Mouse (Mus musculus) liver, embryonic 14.5 days (tissue): ENCODE results near the gene Prr14. TPM values are rescaled to one million over a fixed set of nuclear protein-coding genes. Genes with fewer than 3 reads are reported as not detected.

Source experiments
- ATAC-seq: fragments of 200-750 bp; cut with Nextera tagmentation; 2 replicates; pipeline ENCODE4 v1.8.0; 2017; ENCODE audit warnings: moderate number of reproducible peaks, mild to moderate bottlenecking, moderate library complexity; ENCODE audit not compliant: insufficient read depth
- DNase-seq, 3 experiments: peaks; one replicate each; pipeline ENCODE4 v3.0.0-alpha.2; 2012 to 2013; ENCODE audit warnings: low read depth in 3 of 3, low spot score in 3 of 3
- H3K27ac ChIP-seq: fragments of 300-500 bp; sonication (generic); 2 replicates; pipeline ENCODE4 v1.5.1; 2014; ENCODE audit warnings: moderate library complexity, mild to moderate bottlenecking, control low read depth, inconsistent platforms
- H3K27me3 ChIP-seq: fragments of 300-500 bp; sonication (generic); 2 replicates; pipeline ENCODE4 v1.6.1; 2014; ENCODE audit warnings: mild to moderate bottlenecking, low read length, moderate library complexity; ENCODE audit not compliant: control insufficient read depth, insufficient read depth
- H3K36me3 ChIP-seq: fragments of 300-500 bp; sonication (generic); replicated peaks from 2 replicates; pipeline ENCODE4 v1.6.1; 2014; ENCODE audit warnings: low read depth; ENCODE audit not compliant: control insufficient read depth, insufficient read depth
- H3K4me1 ChIP-seq, 2 experiments: fragments of 200-500 bp in 1 of 2; fragments of 300-500 bp in 1 of 2; sonication (generic) in 1 of 2; replicated peaks; 2 replicates each; pipeline ENCODE4 v1.6.1; 2012 to 2014; ENCODE audit warnings: antibody characterized with exemption in 1 of 2, inconsistent platforms in 1 of 2, low read length in 1 of 2; ENCODE audit not compliant: control insufficient read depth in 2 of 2, insufficient read depth in 2 of 2
- H3K4me2 ChIP-seq: fragments of 300-500 bp; sonication (generic); 2 replicates; pipeline ENCODE4 v1.6.1; 2014; ENCODE audit warnings: low read depth, mild to moderate bottlenecking, control low read depth, moderate library complexity
- H3K4me3 ChIP-seq, 2 experiments: fragments of 200-500 bp in 1 of 2; fragments of 300-500 bp in 1 of 2; sonication (generic) in 1 of 2; 2 replicates each; pipeline ENCODE4 v1.5.1; 2012 to 2014; ENCODE audit warnings: low read depth in 2 of 2, low read length in 2 of 2, mild to moderate bottlenecking in 2 of 2, control low read depth in 1 of 2, inconsistent platforms in 1 of 2, moderate library complexity in 1 of 2; ENCODE audit not compliant: insufficient read depth in 1 of 2
- H3K9ac ChIP-seq: fragments of 300-500 bp; sonication (generic); replicated peaks from 2 replicates; pipeline ENCODE4 v1.6.1; 2014; ENCODE audit warnings: mild to moderate bottlenecking, control low read depth, moderate library complexity
- H3K9me3 ChIP-seq: fragments of 300-500 bp; sonication (generic); 2 replicates; pipeline ENCODE4 v1.6.1; 2016; ENCODE audit warnings: low read length, mixed read lengths; ENCODE audit not compliant: control insufficient read depth
- CTCF ChIP-seq: IDR thresholded peaks from 2 replicates; pipeline ENCODE4 v1.5.1; 2016; ENCODE audit warnings: antibody characterized with exemption, low read depth, control low read depth
- EP300 ChIP-seq: IDR thresholded peaks from 2 replicates; pipeline ENCODE4 v1.6.1; 2016; ENCODE audit warnings: antibody characterized with exemption, low read depth
- WGBS: fragments of 180-500 bp; shearing (Covaris S2); extraction: QIAGEN DNeasy Blood & Tissue Kit; methylation state at CpG from one replicate; pipeline ENCODE4 v1.1.7; 2014; ENCODE audit not compliant: insufficient replicate concordance; 5-methylcytosine and 5-hydroxymethylcytosine counted together
- polyA plus RNA-seq, 2 experiments: library from polyadenylated mRNA; depleted of rRNA in 1 of 2; stranded (reverse) in 1 of 2; unstranded in 1 of 2; fragments of >200 nt; fragmentation: Nextera tagmentation in 1 of 2; extraction: Ambion mirVana in 1 of 2; gene quantifications; 2 replicates each; pipeline versions ENCODE4 v1.2.1 to v1.2.3; 2012 to 2014

Gene Prr14
- polyA plus RNA-seq, 2 experiments = 20.3 to 21.2 TPM

- Histone ChIP-seq H3K36me3 (no peaks in the 10 kb centered on the region), H3K27ac (no peak overlapping the region), H3K9ac (no peak overlapping the region), H3K4me1 (peaks cover 5 to 14% of the 10 kb centered on the region in 2 experiments; a peak in 2 of 4 replicates), H3K4me2 (no peak overlapping the region), H3K9me3 (no peaks in the 10 kb centered on the region), H3K4me3 (no peak overlapping the region), H3K27me3 (peaks cover 4% of the 10 kb centered on the region; the same call in 1 of the 2 replicates)
- DNase-seq (no peak), ATAC-seq (no peak)
- WGBS = 75% methylated on average over 2 of the region's 2 CpGs
- TF ChIP-seq EP300 (no peak), CTCF (no peak)
Measured at GRCm38 (mm10) chr7:127425911-127426310, 33.5 kb upstream of the Prr14 start.

- WGBS = 42% methylated on average over 3 of the region's 3 CpGs
- no peak for TF ChIP-seq CTCF
- TF ChIP-seq EP300 = no peak
Measured at GRCm38 (mm10) chr7:127426354-127426753, 33.1 kb upstream of the Prr14 start.

GRCm38 (mm10) chr7:127435206-127435605 is 24.2 kb upstream of the Prr14 start:
- Histone ChIP-seq H3K4me3 (no peak overlapping the region), H3K4me1 (no peaks in the 10 kb centered on the region), H3K4me2 (no peak overlapping the region), H3K27me3 (peaks cover 3% of the 10 kb centered on the region), H3K9ac (no peak overlapping the region), H3K27ac (no peak overlapping the region), H3K36me3 (no peaks in the 10 kb centered on the region), H3K9me3 (peaks cover 4% of the 10 kb centered on the region)
- ATAC-seq = no peak
- DNase-seq = no peak
- 61% methylated on average over 4 of the region's 4 CpGs for WGBS
- TF ChIP-seq CTCF = no peak
- TF ChIP-seq EP300 = no peak

More at GRCm38 (mm10) chr7:127426354-127426753, 33.1 kb upstream of the Prr14 start:
- Histone ChIP-seq H3K27ac (no peak overlapping the region), H3K36me3 (no peaks in the 10 kb centered on the region), H3K9me3 (no peaks in the 10 kb centered on the region), H3K4me2 (no peak overlapping the region), H3K4me3 (no peak overlapping the region), H3K4me1 (peaks cover 5 to 11% of the 10 kb centered on the region in 2 experiments; a peak in 2 of 4 replicates), H3K27me3 (peaks cover 4% of the 10 kb centered on the region; the same call in 1 of the 2 replicates), H3K9ac (no peak overlapping the region)
- DNase-seq (no peak), ATAC-seq (no peak)

GRCm38 (mm10) chr7:127437724-127438123 is 21.7 kb upstream of the Prr14 start:
- H3K9ac ChIP-seq = no peak overlapping the region
- TF ChIP-seq CTCF = peak; percentile 77
- TF ChIP-seq EP300 = no peak

GRCm38 (mm10) chr7:127443976-127444375 is 15.4 kb upstream of the Prr14 start:
- Histone ChIP-seq H3K9ac (no peak overlapping the region), H3K27ac (no peak overlapping the region), H3K4me2 (no peak overlapping the region), H3K4me3 (no peak overlapping the region), H3K36me3 (peaks cover 9% of the 10 kb centered on the region), H3K9me3 (no peaks in the 10 kb centered on the region), H3K27me3 (no peaks in the 10 kb centered on the region), H3K4me1 (peaks cover 4 to 7% of the 10 kb centered on the region in 2 experiments; a peak in 3 of 4 replicates)
- ATAC-seq = no peak
- DNase-seq = no peak
- TF ChIP-seq CTCF (no peak), EP300 (no peak)
- WGBS = 92% methylated on average over 20 of the region's 20 CpGs

More at GRCm38 (mm10) chr7:127437724-127438123, 21.7 kb upstream of the Prr14 start:
- no peak for ATAC-seq
- peaks cover 4% of the 10 kb centered on the region for H3K9me3 ChIP-seq
- 80% methylated on average over 3 of the region's 3 CpGs for WGBS
- H3K4me2 ChIP-seq = no peak overlapping the region
- DNase-seq = no peak
- H3K27me3 ChIP-seq = peaks cover 1% of the 10 kb centered on the region
- no peaks in the 10 kb centered on the region for H3K4me1 ChIP-seq
- no peaks in the 10 kb centered on the region for H3K36me3 ChIP-seq
- no peak overlapping the region for H3K4me3 ChIP-seq
- no peak overlapping the region for H3K27ac ChIP-seq
